Mouse (Mus musculus) cerebellum, adult 2 months (tissue): ENCODE data around the gene Arhgef7.

ENCODE experiments used
- CTCF ChIP-seq: fragments of 200-500 bp; IDR thresholded peaks from 2 replicates; pipeline ENCODE4 v1.5.1; 2011; ENCODE audit warnings: low read depth, mild to moderate bottlenecking, control low read depth, low read length, moderate library complexity, borderline replicate concordance; ENCODE audit not compliant: insufficient read depth
- POLR2A ChIP-seq: fragments of 200-500 bp; IDR thresholded peaks from 2 replicates; pipeline ENCODE4 v1.6.1; 2011; ENCODE audit warnings: low read length, control low read depth, borderline replicate concordance; ENCODE audit not compliant: insufficient read depth

- TF ChIP-seq CTCF = no peak
- no peak for TF ChIP-seq POLR2A
Observed at GRCm38 (mm10) chr8:11696176-11696575, 31.3 kb upstream of the Arhgef7 start.
